Mouse (Mus musculus) spleen, embryonic (tissue): Measurements from ENCODE around the gene Arfip1.

Experiments used
- CTCF ChIA-PET: fragments of 350-600 bp; sonication (Branson Sonifier 250); formaldehyde crosslinking; loops from one replicate; lab custom pipeline; 2022; lab: Charles Lee

Arfip1 gene

GRCm38 (mm10) chr3:84461687-84462086 lies 120.7 kb downstream of the Arfip1 start:
- CTCF ChIA-PET, result interaction anchor here (0.6 kb wide), 1 partner anchor 8 kb away, joined by 4 read pairs; no protein-coding TSS in a partner anchor

GRCm38 (mm10) chr3:84460952-84461351 lies 121.5 kb downstream of the Arfip1 start:
- CTCF ChIA-PET, result no interaction called here

- CTCF ChIA-PET, result no interaction called here
Observed at GRCm38 (mm10) chr3:84460499-84460898, 121.9 kb downstream of the Arfip1 start.

GRCm38 (mm10) chr3:84455733-84456417 lies 126.5 kb downstream of the Arfip1 start:
- CTCF ChIA-PET, result no interaction called here

GRCm38 (mm10) chr3:84450651-84451050 lies 131.8 kb downstream of the Arfip1 start:
- CTCF ChIA-PET, result no interaction called here

- CTCF ChIA-PET, result no interaction called here
Observed at GRCm38 (mm10) chr3:84449015-84449414, 133.4 kb downstream of the Arfip1 start.

GRCm38 (mm10) chr3:84447803-84448202 lies 134.6 kb downstream of the Arfip1 start:
- CTCF ChIA-PET, result no interaction called here
